Mouse (Mus musculus) forebrain, postnatal 0 days (tissue): ENCODE measurements at regions not wholly inside any gene's neighbourhood (a gene's known extent, or its start where the extent isn't known, plus 50 kb on each side); places are given as distances from the start of the nearest gene placed in this dataset.

Source experiments
- ATAC-seq: fragments of 200-750 bp; cut with Nextera tagmentation; 2 replicates; pipeline ENCODE4 v1.8.0; 2017; ENCODE audit warnings: mild to moderate bottlenecking, moderate library complexity
- DNase-seq: peaks from one replicate; pipeline ENCODE4 v3.0.0-alpha.2; 2015
- H3K27ac ChIP-seq: fragments of 300-500 bp; sonication (generic); 2 replicates; pipeline ENCODE4 v1.5.1; 2014; ENCODE audit warnings: low read depth, mild to moderate bottlenecking, antibody characterized with exemption, low read length, moderate library complexity, mixed read lengths
- H3K27me3 ChIP-seq: fragments of 300-500 bp; sonication (generic); 2 replicates; pipeline ENCODE4 v1.6.1; 2014; ENCODE audit warnings: mild to moderate bottlenecking, low read length, mixed read lengths; ENCODE audit not compliant: insufficient read depth
- H3K36me3 ChIP-seq: fragments of 300-500 bp; sonication (generic); 2 replicates; pipeline ENCODE4 v1.6.1; 2014; ENCODE audit warnings: mild to moderate bottlenecking, moderate library complexity; ENCODE audit not compliant: insufficient read depth
- H3K4me1 ChIP-seq: fragments of 300-500 bp; sonication (generic); 2 replicates; pipeline ENCODE4 v1.6.1; 2014; ENCODE audit warnings: antibody characterized with exemption; ENCODE audit not compliant: insufficient read depth
- H3K4me2 ChIP-seq: fragments of 300-500 bp; sonication (generic); 2 replicates; pipeline ENCODE4 v1.6.1; 2014; ENCODE audit warnings: low read depth, mild to moderate bottlenecking, moderate library complexity
- H3K4me3 ChIP-seq: fragments of 300-500 bp; sonication (generic); 2 replicates; pipeline ENCODE4 v1.5.1; 2014; ENCODE audit warnings: low read depth, low read length, mixed read lengths
- H3K9ac ChIP-seq: fragments of 300-500 bp; sonication (generic); 2 replicates; pipeline ENCODE4 v1.6.1; 2014; ENCODE audit warnings: mild to moderate bottlenecking
- H3K9me3 ChIP-seq: fragments of 300-500 bp; sonication (generic); 2 replicates; pipeline ENCODE4 v1.6.1; 2016; ENCODE audit warnings: low read length
- CTCF ChIP-seq: sonication (generic); IDR thresholded peaks from 2 replicates; pipeline ENCODE4 v1.5.1; 2016; ENCODE audit warnings: antibody characterized with exemption, control low read depth, low read depth
- WGBS: fragments of 180-500 bp; shearing (Covaris S2); extraction: QIAGEN DNeasy Blood & Tissue Kit; methylation state at CpG from one replicate; pipeline ENCODE4 v1.1.7; 2014; 5-methylcytosine and 5-hydroxymethylcytosine counted together

GRCm38 (mm10) chrX:51886129-51886528, 85.1 kb upstream of the Usp26 start:
- H3K4me1 ChIP-seq, result no peaks in the 10 kb centered on the region
- no peak for ATAC-seq
- no peak overlapping the region for H3K27ac ChIP-seq

More at GRCm38 (mm10) chrX:51886129-51886528, 85.1 kb upstream of the Usp26 start:
- TF ChIP-seq CTCF, result no peak
- Histone ChIP-seq H3K4me3 (no peak overlapping the region), H3K9me3 (no peaks in the 10 kb centered on the region), H3K27me3 (no peaks in the 10 kb centered on the region), H3K36me3 (no peaks in the 10 kb centered on the region), H3K4me2 (no peak overlapping the region), H3K9ac (no peak overlapping the region)
- no peak for DNase-seq
- 49% methylated on average over 5 of the region's 5 CpGs for WGBS
